Mouse (Mus musculus) E14TG2a.4 (cell line): ENCODE data around the gene Tmem135.

Experiments used
- H3K27me3 ChIP-seq: 2 replicates; pipeline ENCODE4 v1.6.1; 2014; ENCODE audit warnings: low read length, control low read depth; ENCODE audit not compliant: insufficient read depth
- H3K36me3 ChIP-seq: 2 replicates; pipeline ENCODE4 v1.6.1; 2014; ENCODE audit warnings: low read length, control low read depth; ENCODE audit not compliant: insufficient read depth
- H3K4me1 ChIP-seq: replicated peaks from 2 replicates; pipeline ENCODE4 v1.6.1; 2014; ENCODE audit warnings: low read depth, low read length, control low read depth
- H3K4me3 ChIP-seq: replicated peaks from 2 replicates; pipeline ENCODE4 v1.5.1; 2014; ENCODE audit warnings: mild to moderate bottlenecking, low read length
- H3K9me3 ChIP-seq: 2 replicates; pipeline ENCODE4 v1.6.1; 2014; ENCODE audit warnings: low read length, control low read depth
- CTCF ChIP-seq: conservative IDR thresholded peaks from 2 replicates; pipeline ENCODE4 v1.5.1; 2014; ENCODE audit warnings: low read length
- NANOG ChIP-seq: IDR thresholded peaks from 2 replicates; pipeline ENCODE4 v1.6.1; 2014; ENCODE audit warnings: borderline replicate concordance, low read length, mixed read lengths
- POU5F1 ChIP-seq: IDR thresholded peaks from 2 replicates; pipeline ENCODE4 v1.6.1; 2014; ENCODE audit warnings: low read length, borderline replicate concordance

The Tmem135 gene

GRCm38 (mm10) chr7:89236592-89236991 is 167.4 kb downstream of the Tmem135 start:
- H3K4me1 ChIP-seq = peaks cover 5% of the 10 kb centered on the region; the same call in 1 of the 2 replicates
- H3K27me3 ChIP-seq = no peaks in the 10 kb centered on the region
- H3K9me3 ChIP-seq = no peaks in the 10 kb centered on the region
- H3K36me3 ChIP-seq = no peaks in the 10 kb centered on the region
- no peak overlapping the region for H3K4me3 ChIP-seq
- TF ChIP-seq NANOG (no peak), POU5F1 (no peak), CTCF (no peak)

GRCm38 (mm10) chr7:89235974-89236507 is 168.0 kb downstream of the Tmem135 start:
- TF ChIP-seq NANOG (no peak), POU5F1 (no peak), CTCF (no peak)
- no peaks in the 10 kb centered on the region for H3K9me3 ChIP-seq
- no peaks in the 10 kb centered on the region for H3K27me3 ChIP-seq
- H3K4me3 ChIP-seq = no peak overlapping the region
- H3K4me1 ChIP-seq = peaks cover 5% of the 10 kb centered on the region; the same call in 1 of the 2 replicates
- H3K36me3 ChIP-seq = no peaks in the 10 kb centered on the region

- TF ChIP-seq POU5F1 (no peak), CTCF (no peak), NANOG (no peak)
- Histone ChIP-seq H3K9me3 (no peaks in the 10 kb centered on the region), H3K27me3 (no peaks in the 10 kb centered on the region), H3K4me1 (peaks cover 5% of the 10 kb centered on the region; the same call in 1 of the 2 replicates), H3K36me3 (no peaks in the 10 kb centered on the region), H3K4me3 (no peak overlapping the region)
Observed at GRCm38 (mm10) chr7:89232499-89233145, 171.4 kb downstream of the Tmem135 start.

- Histone ChIP-seq H3K9me3 (no peaks in the 10 kb centered on the region), H3K4me1 (peaks cover 7% of the 10 kb centered on the region; the same call in 1 of the 2 replicates), H3K36me3 (no peaks in the 10 kb centered on the region), H3K4me3 (no peak overlapping the region), H3K27me3 (no peaks in the 10 kb centered on the region)
- no peak for TF ChIP-seq CTCF
Observed at GRCm38 (mm10) chr7:89231200-89231790, 172.7 kb downstream of the Tmem135 start.

GRCm38 (mm10) chr7:89222609-89223008 is 181.4 kb downstream of the Tmem135 start:
- Histone ChIP-seq H3K9me3 (no peaks in the 10 kb centered on the region), H3K4me3 (no peak overlapping the region), H3K4me1 (peaks cover 2% of the 10 kb centered on the region; the same call in 1 of the 2 replicates), H3K36me3 (no peaks in the 10 kb centered on the region), H3K27me3 (no peaks in the 10 kb centered on the region)
- TF ChIP-seq NANOG = no peak
- no peak for TF ChIP-seq POU5F1
- TF ChIP-seq CTCF = no peak

- TF ChIP-seq CTCF = no peak
- TF ChIP-seq NANOG = no peak
- no peak for TF ChIP-seq POU5F1
- Histone ChIP-seq H3K4me3 (no peak overlapping the region), H3K36me3 (no peaks in the 10 kb centered on the region), H3K4me1 (peaks cover 5% of the 10 kb centered on the region), H3K27me3 (no peaks in the 10 kb centered on the region), H3K9me3 (no peaks in the 10 kb centered on the region)
Observed at GRCm38 (mm10) chr7:89216628-89217027, 187.4 kb downstream of the Tmem135 start.

GRCm38 (mm10) chr7:89216118-89216517 is 187.9 kb downstream of the Tmem135 start:
- Histone ChIP-seq H3K27me3 (no peaks in the 10 kb centered on the region), H3K36me3 (no peaks in the 10 kb centered on the region), H3K4me1 (peaks cover 5% of the 10 kb centered on the region), H3K9me3 (no peaks in the 10 kb centered on the region), H3K4me3 (no peak overlapping the region)
- TF ChIP-seq POU5F1 = no peak
- no peak for TF ChIP-seq NANOG
- no peak for TF ChIP-seq CTCF

- H3K4me3 ChIP-seq = no peak overlapping the region
- H3K9me3 ChIP-seq = no peaks in the 10 kb centered on the region
- no peak for TF ChIP-seq NANOG
- no peak for TF ChIP-seq CTCF
- no peak for TF ChIP-seq POU5F1
- H3K36me3 ChIP-seq = no peaks in the 10 kb centered on the region
- H3K27me3 ChIP-seq = no peaks in the 10 kb centered on the region
- peaks cover 9% of the 10 kb centered on the region for H3K4me1 ChIP-seq
Observed at GRCm38 (mm10) chr7:89215714-89216113, 188.3 kb downstream of the Tmem135 start.

GRCm38 (mm10) chr7:89210506-89210905 is 193.5 kb downstream of the Tmem135 start:
- Histone ChIP-seq H3K4me3 (no peak overlapping the region), H3K36me3 (no peaks in the 10 kb centered on the region), H3K4me1 (peaks cover 16% of the 10 kb centered on the region), H3K9me3 (no peaks in the 10 kb centered on the region), H3K27me3 (no peaks in the 10 kb centered on the region)
- no peak for TF ChIP-seq POU5F1
- TF ChIP-seq CTCF = no peak
- no peak for TF ChIP-seq NANOG
